Mouse (Mus musculus) thymus, adult 2 months (tissue): ENCODE data around the gene Ccdc88c.

Experiments
- CTCF ChIP-seq: fragments of 200-500 bp; IDR thresholded peaks from 2 replicates; pipeline ENCODE4 v1.5.1; 2012; ENCODE audit warnings: mild to moderate bottlenecking, control low read depth, low read length, moderate library complexity, borderline replicate concordance; ENCODE audit not compliant: control insufficient read depth, poor library complexity, insufficient read depth; ENCODE audit errors: extremely low read depth
- POLR2A ChIP-seq: fragments of 200-500 bp; IDR thresholded peaks from 2 replicates; pipeline ENCODE4 v1.6.1; 2012; ENCODE audit warnings: mild to moderate bottlenecking, low read length, control low read depth, moderate library complexity; ENCODE audit not compliant: control insufficient read depth, poor library complexity, insufficient read depth; ENCODE audit errors: extremely low read depth

- TF ChIP-seq CTCF (no peak), POLR2A (no peak)
Measured at GRCm38 (mm10) chr12:100948021-100948420, 80.8 kb downstream of the Ccdc88c start.
